Mouse (Mus musculus) R1 (cell line): ENCODE measurements around the gene Nrk.

Source experiments
- DNase-seq: peaks from one replicate; pipeline ENCODE4 v3.0.0-alpha.2; 2018; ENCODE audit warnings: low read depth, low spot score

Gene Nrk

DNA sequence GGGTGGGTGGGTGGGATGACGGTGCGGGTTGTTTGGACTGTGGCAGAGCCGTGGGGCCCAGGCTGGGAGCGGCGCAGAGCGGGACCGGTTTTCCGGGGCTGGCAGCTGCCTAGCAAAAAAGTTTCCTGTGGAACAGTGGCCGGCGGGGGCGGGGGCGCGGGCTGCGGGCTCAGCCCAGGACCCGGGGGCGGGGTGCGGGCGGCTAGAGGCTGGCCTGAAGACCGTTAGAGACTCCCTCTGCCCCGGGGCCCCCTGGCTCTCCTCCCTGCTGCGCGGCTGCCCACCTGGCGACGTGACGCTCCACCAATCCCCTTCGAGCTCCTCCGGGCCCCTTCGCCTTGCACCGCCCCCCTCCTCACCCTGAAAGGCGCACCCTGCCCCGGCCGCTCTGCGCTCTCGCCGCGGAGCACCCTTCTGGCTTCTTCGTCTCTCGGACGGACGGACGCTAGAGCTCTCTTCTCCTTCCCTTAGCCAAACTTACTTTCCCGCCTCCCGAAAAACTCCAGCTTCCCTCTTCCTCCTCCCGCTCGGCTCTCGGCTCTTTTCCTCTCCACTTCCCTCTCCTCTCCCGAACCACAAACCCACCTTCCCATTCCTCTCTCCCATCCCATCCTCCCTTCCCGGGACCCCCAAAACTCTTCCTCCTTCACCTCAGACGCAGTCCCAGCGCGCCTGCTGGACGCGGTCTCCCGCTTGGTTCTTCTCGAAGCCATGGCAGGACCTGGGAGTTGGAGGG lies at the start of gene Nrk:
Nrk (plus strand) TSS at position 390 of the 736 bp plus-strand sequence.
- peak; percentile 18 for DNase-seq

DNA sequence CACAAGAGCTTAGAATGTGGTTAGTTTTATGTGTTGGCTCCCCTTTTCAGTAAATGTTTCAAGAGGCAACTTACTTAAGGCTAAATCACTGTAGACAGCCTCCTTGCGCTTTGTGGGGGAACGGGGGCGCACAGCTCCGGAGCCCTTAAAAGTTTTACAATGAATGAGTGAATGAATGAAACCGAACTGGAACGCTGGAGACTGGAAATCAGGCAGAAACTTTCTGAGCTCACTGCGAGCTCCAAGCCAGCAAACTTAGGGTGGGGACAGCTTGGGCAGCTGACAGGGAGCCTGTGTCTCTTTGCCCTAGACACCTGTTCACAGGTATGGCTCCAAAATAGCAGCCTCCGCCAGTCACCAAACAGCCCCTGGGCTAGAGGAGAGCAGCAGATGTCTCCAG lies 864 bp upstream of the Nrk start:
- peak; percentile 15 for DNase-seq

DNA sequence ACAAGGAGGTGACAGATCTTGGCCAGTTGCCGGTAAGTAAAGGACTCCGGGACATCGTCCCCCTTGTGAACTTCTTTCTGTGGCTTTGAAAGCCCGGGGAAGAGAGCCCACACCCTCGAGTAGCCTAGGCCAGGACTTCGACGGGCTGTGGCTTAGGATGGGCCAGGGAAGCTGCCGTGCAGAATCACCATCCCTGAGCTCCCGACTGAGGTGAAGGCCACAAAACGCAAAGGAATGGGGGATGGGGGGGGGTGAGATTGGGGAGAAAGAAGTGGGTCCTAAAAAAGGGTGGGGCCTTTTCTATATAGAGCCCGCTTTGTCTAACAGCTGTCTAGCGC lies 516 bp downstream of the Nrk start:
- DNase-seq, result peak; percentile 1

DNA sequence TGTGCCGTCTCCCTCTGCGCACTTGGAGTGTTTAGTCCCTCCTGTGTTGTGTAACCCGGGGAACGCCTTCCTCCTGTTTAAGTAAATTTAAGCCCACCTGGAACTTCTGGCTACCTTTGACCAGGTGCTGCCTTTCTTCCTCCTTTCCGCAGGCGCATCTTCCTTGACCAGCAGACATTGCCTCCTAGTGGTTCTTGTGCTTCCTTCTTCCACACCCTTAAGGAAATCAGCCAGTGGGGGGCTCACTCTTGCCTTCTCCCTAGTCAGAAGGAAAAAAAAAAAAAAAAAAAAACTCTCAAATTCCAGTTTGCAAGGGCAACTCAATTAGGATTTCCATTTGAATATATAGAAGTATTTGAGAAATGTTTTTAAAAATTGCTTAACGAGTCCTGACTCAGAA lies 4.8 kb downstream of the Nrk start:
- DNase-seq, result peak; percentile 45

DNA sequence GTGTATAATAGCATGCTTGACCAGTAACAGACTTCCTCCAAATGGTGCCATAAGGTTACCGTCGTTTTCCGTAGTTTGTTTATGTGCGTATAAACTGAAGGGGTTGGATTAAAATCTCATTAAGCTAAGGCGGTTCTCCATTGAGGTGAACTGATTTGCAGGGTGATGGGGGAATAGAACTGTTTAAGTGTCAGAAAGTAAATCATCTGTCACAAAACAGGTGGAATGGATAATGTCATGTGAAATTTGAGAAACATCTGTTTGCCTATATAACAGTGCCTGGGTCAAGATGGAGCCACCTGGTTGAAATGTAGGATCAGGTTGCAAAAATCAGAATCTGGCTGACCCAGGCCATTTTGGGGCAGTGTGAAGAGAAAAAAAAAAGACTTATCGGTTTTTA lies 29.7 kb downstream of the Nrk start:
- DNase-seq, result no peak

DNA sequence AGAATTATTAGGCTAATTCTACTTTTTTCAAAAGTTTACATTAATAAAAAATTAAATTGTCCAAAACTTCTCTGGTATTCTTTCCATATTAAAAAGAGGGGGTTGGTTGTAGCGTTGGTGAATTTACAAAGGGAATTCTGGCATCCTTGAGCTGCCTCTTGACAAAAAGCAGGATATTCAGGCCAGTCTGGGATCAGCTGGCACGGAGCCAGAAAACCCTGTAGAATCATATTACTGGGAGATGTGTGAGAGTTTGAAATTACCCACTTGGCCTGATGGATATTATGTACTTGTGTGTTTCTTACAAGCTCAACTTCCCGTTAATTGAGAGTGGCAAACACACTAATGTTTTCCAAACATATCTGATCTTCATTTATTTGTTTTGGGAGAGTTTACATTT lies 46.5 kb downstream of the Nrk start:
- DNase-seq, result no peak

DNA sequence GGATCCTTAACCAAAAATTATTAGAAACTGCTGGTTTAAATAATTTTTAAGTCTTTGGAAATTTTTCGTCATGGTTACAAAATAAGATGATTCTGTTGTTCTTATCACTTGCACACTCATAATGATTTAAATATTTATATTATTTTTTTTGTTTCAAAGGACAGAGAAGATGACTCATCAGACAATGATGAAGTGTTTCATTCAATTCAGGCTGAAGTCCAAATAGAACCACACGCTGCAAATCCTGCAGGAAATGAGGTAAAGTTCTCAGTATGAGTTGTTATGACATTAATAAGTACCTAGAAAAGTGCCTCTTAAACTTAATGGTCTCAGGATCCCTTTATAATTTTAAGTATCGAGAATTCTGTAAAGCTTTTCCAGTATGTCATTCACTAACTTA lies 64.3 kb downstream of the Nrk start:
- DNase-seq, result no peak

DNA sequence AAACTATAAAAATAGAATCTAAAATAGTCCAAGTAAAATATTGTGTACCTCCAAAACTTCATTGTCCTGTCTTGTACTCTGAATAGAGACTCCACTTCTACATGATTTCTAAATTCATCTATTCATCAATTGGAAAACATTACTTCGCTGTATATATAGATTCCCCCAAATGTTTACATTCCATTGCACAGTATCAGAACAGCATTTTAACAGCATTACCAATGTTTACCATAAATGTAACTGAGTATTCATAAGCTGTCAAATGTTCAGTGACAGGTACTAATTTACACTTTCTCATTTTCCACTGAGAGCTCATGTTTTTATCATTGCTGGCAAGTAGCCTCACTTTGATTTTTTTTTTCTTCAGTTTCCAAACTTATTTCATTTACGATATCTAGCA lies 65.0 kb downstream of the Nrk start:
- no peak for DNase-seq

DNA sequence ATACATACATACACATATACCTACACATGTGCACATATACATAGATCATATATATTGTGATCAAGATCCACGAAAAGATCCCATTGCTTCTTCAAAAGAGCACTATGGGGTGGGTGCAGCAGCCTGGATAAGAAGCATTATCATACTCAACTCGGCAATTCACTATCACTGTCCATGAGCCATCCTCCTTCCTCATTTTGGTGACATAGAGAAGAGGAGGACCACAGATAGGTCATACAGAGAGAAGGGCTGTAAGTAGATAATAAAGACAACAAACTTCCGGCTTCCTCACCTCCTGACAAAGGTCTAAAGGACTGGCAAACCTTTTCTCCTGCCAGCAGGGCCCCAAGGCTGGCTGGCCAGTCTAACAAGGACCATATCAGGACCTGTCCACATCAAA lies 100.3 kb downstream of the Nrk start:
- no peak for DNase-seq

DNA sequence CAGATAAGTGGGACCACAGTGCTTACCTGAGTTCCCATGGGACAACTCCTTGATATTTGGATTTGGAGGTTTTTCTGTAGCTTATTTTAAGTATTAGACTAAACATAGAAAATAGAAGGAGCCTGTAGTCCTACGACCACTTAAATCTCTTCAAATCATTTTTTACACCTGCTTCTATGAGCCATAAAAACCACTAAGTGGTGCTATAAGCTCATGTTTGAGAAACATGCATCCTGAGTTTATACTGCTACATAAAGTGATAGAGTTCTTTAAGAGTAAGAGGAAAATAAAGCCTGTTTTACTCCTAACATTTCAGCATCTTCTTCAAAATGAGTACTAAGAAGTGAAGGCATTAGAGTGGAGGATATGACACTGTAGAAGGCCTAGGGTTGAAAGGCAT lies 102.3 kb downstream of the Nrk start:
- no peak for DNase-seq

DNA sequence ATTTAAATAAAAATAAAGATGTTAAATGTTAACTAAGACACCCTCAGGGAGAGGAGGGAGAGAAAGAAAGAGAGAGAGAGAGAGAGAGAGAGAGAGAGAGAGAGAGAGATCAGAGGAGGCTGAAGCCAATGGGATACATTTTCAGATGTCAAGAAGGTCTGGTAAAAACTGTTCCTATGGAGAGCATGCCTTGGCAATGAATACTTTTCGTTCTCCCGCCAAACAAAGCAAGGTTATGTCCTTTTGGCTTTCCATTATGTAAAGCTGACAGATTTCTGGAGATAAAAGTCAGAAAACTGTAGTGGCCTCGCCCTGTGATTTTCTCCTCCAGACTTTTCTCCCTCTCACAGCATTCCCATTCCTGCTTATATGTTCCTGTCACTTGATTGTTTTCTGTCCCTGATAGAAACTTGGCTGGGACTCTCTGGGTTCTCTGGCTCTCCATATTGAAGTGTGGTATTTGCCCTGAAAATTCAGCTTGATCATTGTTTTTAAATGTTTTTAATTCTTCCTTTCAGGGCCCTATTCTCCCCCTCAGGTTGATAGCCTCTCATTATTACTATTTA lies 112.4 kb downstream of the Nrk start:
- DNase-seq, result no peak

DNA sequence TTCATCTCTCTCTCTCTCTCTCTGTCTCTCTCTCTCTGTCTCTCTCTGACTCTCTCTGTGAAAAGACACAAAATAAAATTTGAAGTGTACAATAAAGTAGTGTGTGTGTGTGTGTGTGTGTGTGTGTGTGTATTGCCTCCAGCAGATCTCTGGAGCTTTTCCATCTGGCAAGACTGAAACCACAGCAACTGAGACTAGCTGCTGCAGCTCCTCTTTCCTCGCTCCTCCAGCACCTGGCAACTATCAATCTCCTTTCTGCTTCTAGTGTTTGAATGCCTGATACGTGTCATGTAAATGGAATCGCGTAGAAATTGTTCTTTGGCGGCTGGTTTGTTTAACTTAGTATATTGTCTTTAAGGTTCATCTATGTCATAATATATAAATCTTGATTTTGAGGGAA lies 113.1 kb downstream of the Nrk start:
- DNase-seq, result no peak

DNA sequence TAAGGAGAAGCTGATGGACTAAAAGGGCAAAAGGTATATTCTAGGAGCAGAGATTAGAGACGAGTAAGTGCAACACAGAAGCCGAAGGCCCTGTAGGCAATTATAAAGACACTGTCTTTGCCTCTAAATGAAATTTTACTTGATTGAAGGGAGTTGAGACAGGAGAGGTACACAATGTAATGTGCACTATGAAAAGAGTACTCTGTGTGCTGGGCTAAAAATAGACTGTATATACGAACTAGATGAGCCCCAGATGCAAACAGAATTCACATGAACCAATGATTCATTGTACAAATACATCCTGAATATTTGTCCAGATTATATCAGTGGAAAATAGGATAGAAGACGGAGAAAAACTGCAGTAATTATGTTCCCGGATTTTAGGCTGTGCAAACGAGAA lies 113.7 kb downstream of the Nrk start:
- DNase-seq, result no peak

DNA sequence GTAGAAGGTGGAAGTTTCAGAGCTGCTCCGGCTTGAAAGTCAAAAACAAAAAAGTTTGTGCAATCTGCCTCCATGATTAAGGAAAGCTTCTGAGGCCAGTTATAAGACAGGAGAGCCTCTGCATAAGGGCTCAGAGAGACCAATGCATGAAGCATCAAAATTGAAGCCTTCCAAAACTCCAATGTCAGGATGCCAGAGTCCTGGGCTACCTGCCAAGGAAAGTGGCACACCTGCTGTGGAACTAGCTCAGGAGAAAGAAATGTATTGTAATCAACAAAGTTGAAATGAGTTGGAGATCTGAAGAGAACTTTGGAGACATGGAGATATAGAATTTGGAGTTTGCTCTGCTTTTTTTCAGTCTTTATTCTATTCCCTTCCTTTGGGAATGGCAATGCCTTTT lies 123.4 kb downstream of the Nrk start:
- no peak for DNase-seq

DNA sequence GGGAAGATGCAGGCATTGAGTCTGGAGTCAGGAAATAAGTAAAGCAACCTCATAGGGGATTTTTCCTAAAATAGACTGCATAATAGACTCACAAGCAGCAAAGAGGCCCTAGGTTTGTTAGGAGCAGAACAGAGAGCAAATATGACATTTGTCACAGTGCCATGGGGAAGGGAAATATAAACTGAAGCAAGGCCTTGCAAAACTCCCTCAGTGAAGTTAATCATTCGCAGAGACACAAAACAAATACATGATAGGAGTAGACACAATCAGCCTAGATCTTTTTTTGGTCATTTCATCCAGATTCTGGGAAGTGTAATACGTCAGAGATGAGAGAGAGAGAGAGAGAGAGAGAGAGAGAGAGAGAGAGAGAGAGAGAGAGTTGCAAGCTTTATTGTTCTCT lies 125.1 kb downstream of the Nrk start:
- no peak for DNase-seq

DNA sequence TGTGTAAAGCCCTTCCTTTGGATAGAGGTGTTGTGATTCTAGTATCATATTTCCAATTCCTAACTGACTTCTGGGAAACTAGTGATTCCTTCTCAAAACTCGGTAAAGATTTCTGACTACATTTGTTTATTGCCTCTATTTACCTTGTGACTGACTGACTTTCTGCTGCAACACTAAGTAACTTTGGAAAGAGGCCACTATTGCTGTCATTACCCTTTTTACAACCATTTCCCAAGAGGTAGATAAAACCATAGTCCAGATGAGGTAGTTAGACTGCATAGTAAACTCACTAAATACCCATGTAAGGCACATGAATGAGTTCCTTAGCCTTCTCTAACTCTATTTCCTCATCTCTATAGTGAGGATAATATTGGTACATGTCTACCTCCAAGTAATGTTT lies 126.9 kb downstream of the Nrk start:
- no peak for DNase-seq

DNA sequence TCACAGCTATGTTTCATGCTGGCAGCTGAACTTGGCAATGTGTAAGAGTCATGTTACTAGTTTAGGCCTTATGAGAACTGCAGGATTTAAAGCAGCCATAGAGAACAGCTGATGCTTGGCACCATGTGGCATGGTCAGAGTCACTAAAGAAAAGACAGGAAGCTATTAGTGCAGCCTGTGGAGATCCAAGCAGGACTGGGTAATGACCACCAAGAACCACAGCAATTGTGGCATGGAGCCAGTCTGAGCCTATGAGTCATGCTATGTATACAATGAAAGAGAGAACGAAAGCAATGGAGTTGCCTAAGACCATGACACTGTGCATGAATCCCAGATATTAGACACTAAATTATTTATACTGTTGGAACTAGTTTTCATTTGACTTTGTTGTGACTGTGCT lies 137.7 kb downstream of the Nrk start:
- no peak for DNase-seq

DNA sequence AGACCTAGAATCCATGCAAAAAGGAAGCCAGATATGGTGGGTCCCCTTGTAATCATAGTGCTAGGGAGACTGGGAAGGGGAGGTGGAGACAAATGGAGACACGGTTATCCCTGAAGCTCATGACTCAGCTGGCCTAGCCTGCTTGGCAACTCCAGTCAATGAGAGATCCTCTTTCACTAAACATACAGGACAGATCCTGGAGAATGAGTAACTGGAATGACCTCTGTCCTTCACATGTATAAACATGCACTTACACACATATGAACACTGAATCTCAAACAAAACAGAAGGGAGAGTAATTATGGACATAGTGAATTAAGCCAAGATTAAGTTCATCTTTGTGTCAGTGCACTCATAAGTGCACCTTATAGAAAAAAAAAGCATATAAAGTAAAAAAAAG lies 138.9 kb downstream of the Nrk start:
- no peak for DNase-seq
